Mouse (Mus musculus): ENCODE results near the gene Ssr4.

Ssr4 gene

GRCm38 (mm10) chrX:73815072-73815471 is 28.2 kb downstream of the Ssr4 start:
- no peak for DNase-seq (ENCODE audit: low read depth)

- DNase-seq (ENCODE audit: low read depth): no peak
Observed at GRCm38 (mm10) chrX:73816596-73817314, 29.9 kb downstream of the Ssr4 start.

- no peak for DNase-seq (ENCODE audit: low read depth)
Observed at GRCm38 (mm10) chrX:73823747-73824146, 36.9 kb downstream of the Ssr4 start.

GRCm38 (mm10) chrX:73824185-73825151 is 37.6 kb downstream of the Ssr4 start, which contains the start of gene Pdzd4:
Gene Pdzd4 (minus strand): TSS chrX:73824969.
- peak; percentile 53 for DNase-seq (ENCODE audit: low read depth)

GRCm38 (mm10) chrX:73835731-73836130 is 48.9 kb downstream of the Ssr4 start:
- DNase-seq (ENCODE audit: low read depth): no peak

GRCm38 (mm10) chrX:73836691-73837090 is 49.9 kb downstream of the Ssr4 start:
- DNase-seq (ENCODE audit: low read depth): no peak
